Mouse (Mus musculus) embryonic facial prominence, embryonic 15.5 days (tissue): ENCODE results near the gene Ncoa6. TPM values are rescaled to one million over a fixed set of nuclear protein-coding genes. Genes with fewer than 3 reads are reported as not detected.
"Not testable (repeated sequence)": the region's sequence is repeated elsewhere in the genome, so short reads cannot be mapped to it uniquely, and the experiment has no call there.

Source experiments
- ATAC-seq: fragments of 200-750 bp; cut with Nextera tagmentation; 2 replicates; pipeline ENCODE4 v1.8.0; 2017; ENCODE audit warnings: low read depth, moderate TSS enrichment; ENCODE audit not compliant: insufficient number of reproducible peaks, low FRiP score, low TSS enrichment
- H3K27ac ChIP-seq: fragments of 300-500 bp; sonication (generic); replicated peaks from 2 replicates; pipeline ENCODE4 v1.5.1; 2015; ENCODE audit warnings: mild to moderate bottlenecking, inconsistent platforms
- H3K27me3 ChIP-seq: fragments of 300-500 bp; sonication (generic); 2 replicates; pipeline ENCODE4 v1.6.1; 2015; ENCODE audit warnings: inconsistent platforms
- H3K36me3 ChIP-seq: fragments of 300-500 bp; sonication (generic); 2 replicates; pipeline ENCODE4 v1.6.1; 2015; ENCODE audit warnings: mild to moderate bottlenecking, inconsistent platforms
- H3K4me1 ChIP-seq: fragments of 300-500 bp; sonication (generic); 2 replicates; pipeline ENCODE4 v1.6.1; 2015; ENCODE audit warnings: inconsistent platforms
- H3K4me2 ChIP-seq: fragments of 300-500 bp; sonication (generic); replicated peaks from 2 replicates; pipeline ENCODE4 v1.6.1; 2015; ENCODE audit warnings: mild to moderate bottlenecking, inconsistent platforms
- H3K4me3 ChIP-seq: fragments of 300-500 bp; sonication (generic); replicated peaks from 2 replicates; pipeline ENCODE4 v1.5.1; 2015; ENCODE audit warnings: mild to moderate bottlenecking, inconsistent platforms
- H3K9ac ChIP-seq: fragments of 300-500 bp; sonication (generic); 2 replicates; pipeline ENCODE4 v1.6.1; 2015; ENCODE audit warnings: inconsistent platforms
- H3K9me3 ChIP-seq: fragments of 300-500 bp; sonication (generic); replicated peaks from 2 replicates; pipeline ENCODE4 v1.6.1; 2016; ENCODE audit warnings: inconsistent platforms
- WGBS: fragments of 180-500 bp; shearing (Covaris S2); methylation state at CpG from one replicate; pipeline ENCODE4 v1.1.7; 2015; 5-methylcytosine and 5-hydroxymethylcytosine counted together
- polyA plus RNA-seq: library from polyadenylated mRNA; unstranded; fragments of >200 nt; fragmentation: Nextera tagmentation; extraction: Ambion mirVana; gene quantifications from 2 replicates; pipeline ENCODE4 v1.2.1, GENCODE M21; 2015

The Ncoa6 gene
- polyA plus RNA-seq, 1 experiment from 2014 or later = 19.9 TPM

DNA sequence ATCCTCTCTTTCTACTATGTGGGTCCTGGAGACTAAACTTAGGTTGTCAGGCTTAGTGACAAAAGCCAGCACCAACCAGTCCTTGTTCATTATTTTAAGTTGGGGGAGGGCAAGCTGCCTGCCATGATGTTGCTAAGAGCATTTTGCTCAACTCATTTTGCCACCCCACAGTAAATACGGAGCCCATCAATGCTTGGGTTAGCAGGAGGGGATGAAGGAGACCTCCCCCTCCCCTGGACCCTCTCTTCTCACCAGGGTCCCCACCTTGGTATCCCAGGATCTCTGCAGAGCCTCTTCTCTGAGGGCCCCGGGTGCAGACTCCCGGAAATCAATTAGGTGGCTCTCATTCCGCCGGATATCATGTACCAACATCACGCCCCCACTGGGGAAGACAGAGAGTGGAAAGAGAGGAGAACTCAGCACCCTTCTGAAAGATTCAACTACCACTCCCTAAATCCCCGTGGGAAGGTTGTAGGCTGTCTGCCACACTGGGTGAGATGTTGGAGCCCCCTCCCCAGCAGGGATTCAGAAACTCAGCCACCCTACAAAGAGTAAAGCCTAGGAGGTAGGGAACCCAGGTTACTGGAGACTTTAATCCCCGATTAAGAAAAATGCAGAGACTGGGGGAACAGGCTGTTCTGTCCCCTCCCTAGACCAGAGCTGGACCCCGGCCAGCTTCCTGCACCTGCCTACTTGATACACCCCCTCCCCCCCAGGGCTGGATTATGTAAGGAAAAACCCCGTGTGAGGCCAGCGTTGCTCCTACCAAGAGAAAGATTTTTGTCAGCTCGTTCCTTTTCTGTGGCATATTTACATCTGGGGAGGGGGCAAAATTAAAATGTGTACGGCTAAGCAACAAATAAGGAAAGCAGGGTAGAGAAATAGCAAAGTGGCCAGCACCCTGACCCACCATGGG lies 31.0 kb upstream of the Ncoa6 start:
- 43% methylated on average over 13 of the region's 13 CpGs for WGBS
- Histone ChIP-seq H3K36me3 (no peaks in the 10 kb centered on the region), H3K27ac (no peak overlapping the region), H3K4me3 (no peak overlapping the region), H3K9ac (no peak overlapping the region), H3K4me2 (0 out of 2 replicates have a peak overlapping the region, but pooled peaks have one; percentile 4), H3K27me3 (no peaks in the 10 kb centered on the region), H3K4me1 (peaks cover 7% of the 10 kb centered on the region), H3K9me3 (no peaks in the 10 kb centered on the region)
- ATAC-seq = peak; percentile 69

DNA sequence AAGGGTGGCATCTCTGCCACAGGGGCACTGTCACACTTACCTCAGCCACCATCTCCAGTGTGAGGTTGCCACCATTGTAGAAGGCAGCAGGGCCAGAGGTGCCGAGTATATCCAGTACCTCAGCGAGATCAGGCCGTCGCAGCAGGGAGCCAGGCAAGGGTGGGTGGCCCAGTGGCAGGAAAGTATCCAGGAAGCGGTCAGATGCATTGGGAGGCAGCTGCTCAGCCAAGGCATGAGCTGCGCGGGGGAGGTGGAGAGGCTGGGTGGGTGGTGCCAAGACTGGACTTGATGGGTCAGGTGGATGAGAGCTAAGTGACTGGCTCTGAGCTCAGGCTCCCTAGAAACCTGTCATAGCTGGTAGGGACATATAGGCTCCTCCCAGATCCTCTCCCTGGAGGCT lies 28.9 kb upstream of the Ncoa6 start:
- Histone ChIP-seq H3K4me2 (no peak overlapping the region), H3K9ac (no peak overlapping the region), H3K27ac (no peak overlapping the region), H3K4me3 (no peak overlapping the region), H3K27me3 (no peaks in the 10 kb centered on the region), H3K36me3 (no peaks in the 10 kb centered on the region), H3K9me3 (no peaks in the 10 kb centered on the region), H3K4me1 (peaks cover 7% of the 10 kb centered on the region)
- 73% methylated on average over 7 of the region's 7 CpGs for WGBS
- ATAC-seq = no peak

DNA sequence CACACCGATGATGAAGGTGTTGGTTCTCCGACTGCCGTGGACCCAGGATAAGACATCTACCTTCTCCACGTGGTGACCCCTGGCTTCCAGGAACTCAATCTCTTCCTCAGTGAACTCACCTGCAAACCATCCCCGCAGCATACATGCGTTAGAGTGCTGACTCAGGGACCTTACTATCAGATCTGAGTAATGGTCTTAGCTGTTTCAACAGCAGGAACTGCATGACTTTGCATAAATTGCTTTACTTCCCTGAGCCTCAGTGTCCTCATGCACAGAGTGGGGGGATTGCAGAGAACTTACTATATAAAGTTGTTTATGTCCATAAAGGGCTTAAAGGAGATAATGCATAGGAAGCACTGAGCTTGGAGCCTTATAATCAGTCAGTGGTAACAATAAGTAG lies 17.3 kb upstream of the Ncoa6 start:
- no peaks in the 10 kb centered on the region for H3K27me3 ChIP-seq
- no peak overlapping the region for H3K27ac ChIP-seq
- WGBS = 91% methylated on average over 6 of the region's 6 CpGs
- no peak for ATAC-seq
- no peaks in the 10 kb centered on the region for H3K9me3 ChIP-seq
- H3K4me3 ChIP-seq = no peak overlapping the region
- H3K4me1 ChIP-seq = no peaks in the 10 kb centered on the region
- no peak overlapping the region for H3K4me2 ChIP-seq
- no peaks in the 10 kb centered on the region for H3K36me3 ChIP-seq
- no peak overlapping the region for H3K9ac ChIP-seq

DNA sequence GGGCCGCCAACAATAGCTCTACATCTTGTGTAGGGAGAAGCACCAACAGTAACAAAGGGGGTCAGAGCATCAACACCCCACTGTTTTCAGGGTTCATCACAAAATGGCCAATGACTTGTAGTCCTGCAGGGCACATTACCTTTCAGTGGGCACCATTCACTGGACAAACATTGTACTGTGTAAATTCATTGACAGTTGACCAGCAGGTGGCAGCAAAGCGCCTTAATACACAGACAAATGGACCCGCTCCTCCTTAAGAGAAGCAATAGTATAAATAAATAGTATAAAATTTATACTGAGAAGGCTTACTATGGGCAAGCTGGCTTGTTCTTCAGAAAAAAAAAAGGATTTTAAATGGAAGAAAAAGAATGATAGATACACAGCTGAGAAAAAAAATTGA lies 8.3 kb upstream of the Ncoa6 start:
- no peaks in the 10 kb centered on the region for H3K27me3 ChIP-seq
- no peaks in the 10 kb centered on the region for H3K36me3 ChIP-seq
- no peak overlapping the region for H3K9ac ChIP-seq
- H3K4me2 ChIP-seq = no peak overlapping the region
- H3K27ac ChIP-seq = no peak overlapping the region
- H3K4me3 ChIP-seq = no peak overlapping the region
- 44% methylated on average over 3 of the region's 3 CpGs for WGBS
- no peak for ATAC-seq
- no peaks in the 10 kb centered on the region for H3K9me3 ChIP-seq
- no peaks in the 10 kb centered on the region for H3K4me1 ChIP-seq

DNA sequence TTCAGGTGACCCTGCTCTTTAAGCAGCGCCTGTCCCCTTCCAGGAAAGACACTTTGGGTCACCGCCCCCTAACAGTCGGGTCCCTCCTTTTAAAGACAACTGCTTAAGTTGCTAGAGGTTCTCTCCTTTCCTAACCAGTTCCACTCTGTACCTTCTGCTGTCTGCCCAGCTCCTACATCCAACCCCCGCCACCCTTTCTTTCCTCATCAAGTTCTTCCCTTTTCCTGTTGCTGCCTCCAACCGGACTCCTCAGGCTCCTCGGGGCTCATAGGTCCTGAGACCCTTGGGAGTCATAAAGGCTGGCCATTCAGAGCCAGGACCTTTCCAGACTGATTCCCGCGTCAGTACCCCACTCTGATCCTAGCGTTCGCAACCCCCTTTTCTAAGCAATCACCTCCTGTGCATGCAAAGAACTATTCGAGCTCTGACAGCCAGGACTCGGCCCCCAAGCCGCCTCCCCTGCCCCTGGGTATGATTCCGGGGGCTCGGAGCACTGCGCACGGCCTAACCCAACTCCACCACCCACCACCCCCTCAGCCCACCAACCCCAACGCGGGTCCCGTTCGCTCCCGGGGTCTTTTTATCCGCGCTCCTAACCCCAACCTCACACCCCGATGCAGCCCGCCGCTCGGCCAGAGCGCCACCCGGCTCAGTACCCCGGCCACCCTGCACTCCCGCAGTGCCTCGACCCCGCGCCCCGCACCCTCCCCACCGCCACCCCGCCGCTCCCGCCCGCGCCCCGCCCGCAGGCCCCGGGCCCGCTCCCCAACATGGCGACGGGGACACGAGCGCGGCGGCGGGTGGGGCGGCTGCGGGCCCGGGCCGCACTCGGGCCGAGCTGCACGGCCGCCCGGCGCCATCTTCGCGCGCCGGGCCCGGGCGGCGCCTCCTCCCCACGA lies 774 bp downstream of the Ncoa6 start:
- no peaks in the 10 kb centered on the region for H3K27me3 ChIP-seq
- H3K27ac ChIP-seq = peak overlapping the region; percentile 91
- WGBS = under 1% methylated on average over 62 of the region's 71 CpGs
- H3K9me3 ChIP-seq = no peaks in the 10 kb centered on the region
- H3K9ac ChIP-seq = peak overlapping the region; percentile 94
- peaks cover 19% of the 10 kb centered on the region for H3K4me1 ChIP-seq
- no peaks in the 10 kb centered on the region for H3K36me3 ChIP-seq
- H3K4me3 ChIP-seq = peak overlapping the region; percentile 72
- H3K4me2 ChIP-seq = peak overlapping the region; percentile 56
- ATAC-seq = peak; percentile 81

DNA sequence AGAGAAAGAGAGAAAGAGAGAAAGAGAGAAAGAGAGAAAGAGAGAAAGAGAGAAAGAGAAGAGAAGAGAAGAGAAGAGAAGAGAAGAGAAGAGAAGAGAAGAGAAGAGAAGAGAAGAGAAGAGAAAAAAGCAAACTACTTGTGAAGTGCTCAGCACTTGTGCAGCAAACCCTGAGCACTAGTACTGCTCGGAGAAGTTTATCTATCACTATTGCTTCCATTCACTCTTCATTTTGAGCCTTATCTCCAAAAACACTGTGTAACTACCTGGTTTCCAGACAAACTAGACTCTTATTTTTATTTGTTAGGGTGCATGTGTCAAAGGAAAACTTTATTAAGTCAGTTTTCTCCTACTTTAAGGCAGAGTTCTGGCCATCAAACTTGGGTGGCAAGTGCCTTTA lies 6.8 kb downstream of the Ncoa6 start:
- H3K36me3 ChIP-seq = no peaks in the 10 kb centered on the region
- H3K4me3 ChIP-seq = no peak overlapping the region
- H3K9me3 ChIP-seq = no peaks in the 10 kb centered on the region
- H3K4me2 ChIP-seq = no peak overlapping the region
- H3K27me3 ChIP-seq = no peaks in the 10 kb centered on the region
- ATAC-seq = no peak
- WGBS = 97% methylated on average over 1 of the region's 1 CpGs
- H3K4me1 ChIP-seq = 0 out of 2 replicates have a peak, but pooled peaks cover 6% of the 10 kb centered on the region
- H3K9ac ChIP-seq = no peak overlapping the region
- no peak overlapping the region for H3K27ac ChIP-seq

DNA sequence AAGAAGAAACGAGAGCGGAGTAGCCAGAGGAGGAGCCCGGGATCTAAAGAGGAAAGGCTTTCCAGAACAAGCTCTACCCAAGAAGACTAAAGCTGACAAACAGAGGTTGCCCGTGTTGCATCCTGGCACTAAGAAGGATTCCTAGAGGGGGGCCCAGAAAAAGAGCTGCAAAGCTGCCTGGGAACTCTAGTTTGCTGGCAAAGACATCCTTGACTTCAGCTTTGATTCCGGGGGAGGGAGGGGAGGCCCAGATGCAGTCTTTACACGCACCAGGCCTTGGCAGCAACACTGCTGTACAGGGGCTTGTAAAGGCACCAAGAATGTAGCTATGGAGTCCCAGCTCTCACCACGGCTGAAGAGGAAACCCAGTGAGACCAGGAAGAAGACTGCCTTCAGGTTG lies 20.1 kb downstream of the Ncoa6 start:
- no peak for ATAC-seq
- Histone ChIP-seq H3K36me3 (peaks cover 5% of the 10 kb centered on the region; the same call in 1 of the 2 replicates), H3K9me3 (no peaks in the 10 kb centered on the region), H3K27me3 (no peaks in the 10 kb centered on the region), H3K9ac (no peak overlapping the region), H3K4me3 (no peak overlapping the region), H3K4me1 (no peaks in the 10 kb centered on the region), H3K27ac (no peak overlapping the region; the same call in 1 of the 2 replicates), H3K4me2 (no peak overlapping the region)
- 78% methylated on average over 7 of the region's 7 CpGs for WGBS

DNA sequence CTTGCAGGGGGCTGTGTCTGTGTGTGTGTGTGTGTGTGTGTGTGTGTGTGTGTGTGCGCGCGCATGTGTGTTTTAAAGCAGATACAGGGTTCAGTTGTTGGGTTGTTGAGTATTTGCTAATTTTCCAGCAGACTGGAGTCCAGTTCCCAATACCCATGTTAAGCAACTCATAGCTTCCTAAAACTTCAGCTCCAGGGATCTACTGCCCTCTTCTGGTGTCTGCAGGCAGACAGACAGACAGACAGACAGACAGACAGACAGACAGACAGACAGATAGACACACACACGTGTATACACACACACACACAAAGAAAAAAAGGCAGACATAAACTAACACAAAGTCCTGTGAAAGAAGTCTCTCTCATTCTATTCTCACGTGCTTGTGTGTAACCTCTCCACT lies 22.4 kb downstream of the Ncoa6 start:
- H3K36me3 ChIP-seq = peaks cover 5% of the 10 kb centered on the region; the same call in 1 of the 2 replicates
- no peaks in the 10 kb centered on the region for H3K9me3 ChIP-seq
- no peak overlapping the region for H3K4me2 ChIP-seq
- no peak overlapping the region for H3K4me3 ChIP-seq
- WGBS = 89% methylated on average over 5 of the region's 5 CpGs
- ATAC-seq = no peak
- H3K4me1 ChIP-seq = no peaks in the 10 kb centered on the region
- no peak overlapping the region for H3K9ac ChIP-seq
- no peak overlapping the region for H3K27ac ChIP-seq
- no peaks in the 10 kb centered on the region for H3K27me3 ChIP-seq

DNA sequence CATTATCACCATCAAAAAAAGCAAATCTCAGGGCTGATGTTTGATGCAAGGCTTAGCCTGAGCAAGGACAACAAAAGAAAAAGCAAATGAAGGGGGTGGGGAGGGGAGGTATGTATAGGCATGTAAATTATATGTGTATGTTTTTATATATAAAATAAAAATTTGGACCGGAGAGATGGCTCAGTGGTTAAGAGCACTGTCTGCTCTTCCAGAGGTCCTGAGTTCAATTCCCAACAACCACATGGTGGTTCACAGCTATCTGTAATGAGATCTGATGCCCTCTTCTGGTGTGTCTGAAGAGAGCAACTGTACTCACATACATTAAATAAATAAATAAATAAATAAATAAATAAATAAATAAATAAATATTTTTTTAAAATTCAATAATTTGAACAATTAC lies 25.8 kb downstream of the Ncoa6 start:
- not testable (repeated sequence) for H3K9ac ChIP-seq, H3K9me3 ChIP-seq, ATAC-seq, H3K36me3 ChIP-seq, H3K4me3 ChIP-seq, H3K27ac ChIP-seq, H3K4me1 ChIP-seq, H3K27me3 ChIP-seq, H3K4me2 ChIP-seq
- 97% methylated on average over 1 of the region's 1 CpGs for WGBS

DNA sequence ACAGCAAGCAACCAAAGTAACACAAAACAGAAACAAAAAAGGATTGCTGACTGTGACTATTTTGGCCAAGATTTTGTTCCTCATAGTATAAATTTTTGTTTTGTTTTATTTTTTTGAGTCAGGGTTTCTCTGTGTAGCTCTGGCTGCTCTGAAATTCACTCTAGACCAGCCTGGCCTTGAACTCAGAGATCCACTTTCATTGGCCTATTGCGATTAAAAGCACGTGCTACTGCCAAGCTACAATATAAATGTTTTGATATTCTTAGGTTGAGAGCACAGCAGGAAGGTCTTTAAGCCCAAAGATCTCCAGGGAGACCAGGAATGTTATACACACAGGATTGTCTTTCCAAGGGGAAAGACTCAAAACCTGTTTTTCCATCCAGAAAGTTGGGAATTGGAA lies 30.2 kb downstream of the Ncoa6 start:
- WGBS = 54% methylated on average over 2 of the region's 2 CpGs
- no peak for ATAC-seq
- H3K4me2 ChIP-seq = no peak overlapping the region

DNA sequence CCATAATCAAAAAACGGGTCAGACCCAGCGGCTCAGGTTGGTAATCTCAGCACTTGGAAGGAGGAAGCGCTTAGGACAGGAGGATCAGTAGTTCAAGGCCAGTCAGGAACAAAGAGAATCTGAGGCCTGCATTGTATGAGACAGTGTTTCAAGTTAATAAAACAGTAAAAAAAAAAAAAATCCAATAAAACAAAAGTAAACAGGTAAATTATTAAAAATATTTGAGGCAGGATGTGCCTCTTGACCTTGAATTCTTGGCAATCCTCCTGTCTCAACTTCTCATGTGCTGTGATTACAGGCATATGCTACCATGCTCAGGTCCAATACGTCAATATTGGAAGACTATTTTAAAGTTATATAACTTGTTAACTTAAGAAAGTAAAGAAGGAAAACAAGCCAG lies 30.8 kb downstream of the Ncoa6 start:
- no peaks in the 10 kb centered on the region for H3K36me3 ChIP-seq
- H3K9me3 ChIP-seq = no peaks in the 10 kb centered on the region
- 75% methylated on average over 4 of the region's 4 CpGs for WGBS

More for the DNA sequence above, 30.2 kb downstream of the Ncoa6 start:
- Histone ChIP-seq H3K4me1 (no peaks in the 10 kb centered on the region), H3K9me3 (no peaks in the 10 kb centered on the region), H3K9ac (no peak overlapping the region), H3K27me3 (no peaks in the 10 kb centered on the region), H3K36me3 (no peaks in the 10 kb centered on the region), H3K27ac (peak overlapping the region; percentile 44; the same call in 1 of the 2 replicates), H3K4me3 (no peak overlapping the region)

More for the DNA sequence above, 30.8 kb downstream of the Ncoa6 start:
- Histone ChIP-seq H3K4me3 (no peak overlapping the region), H3K27ac (no peak overlapping the region), H3K9ac (no peak overlapping the region), H3K4me1 (no peaks in the 10 kb centered on the region), H3K4me2 (no peak overlapping the region), H3K27me3 (no peaks in the 10 kb centered on the region)
- ATAC-seq = no peak
